Comparison of ENCODE assay signal across 13 mouse cellular contexts in genomic region chr9:60968281-60969031, GRCm38 (mm10).
DNase-seq lines count a peak whose midpoint lies in the region; ATAC-seq and TF ChIP-seq lines count a peak whose summit lies in the region.
"Had no signal": no experiment of that assay in that cellular context is flagged by ENCODE, and none has a peak within 500 bp of the region (broad histone marks: within the 10 kb centered on the region; RNA-seq: fewer than 3 reads in every experiment).

No protein-coding gene starts in this region.

- no peaks in the 10 kb centered on the region for H3K4me1 ChIP-seq in heart, adult 2 months (ENCODE audit: control insufficient read depth, insufficient read depth, low read length)
- H3K4me1 ChIP-seq in lung, embryonic 14.5 days (ENCODE audit: insufficient read depth): no peaks in the 10 kb centered on the region
- no peaks in the 10 kb centered on the region for H3K4me1 ChIP-seq in lung, adult 2 months (ENCODE audit: control insufficient read depth, insufficient read depth, low read length)
- no peaks in the 10 kb centered on the region for H3K4me1 ChIP-seq in intestine, postnatal 0 days (replicated peaks; ENCODE audit: control insufficient read depth, insufficient read depth, low read length)
- H3K4me1 ChIP-seq: lung, embryonic 15.5 days; midbrain, embryonic 15.5 days had no signal

- no peak overlapping the region for H3K9ac ChIP-seq in heart, adult 2 months (ENCODE audit: low read depth, low read length)
- H3K9ac ChIP-seq in lung, embryonic 14.5 days: no peak overlapping the region
- H3K9ac ChIP-seq in intestine, postnatal 0 days (ENCODE audit: low read depth, low read length): no peak overlapping the region
- H3K9ac ChIP-seq: hindbrain, embryonic 14.5 days; lung, embryonic 15.5 days; midbrain, embryonic 15.5 days had no signal

- no peak for ATAC-seq in lung, embryonic 14.5 days (ENCODE audit: insufficient read depth)
- ATAC-seq in intestine, postnatal 0 days: no peak
- ATAC-seq in inflammation-experienced regulatory T-cells, adult 6 months: no peak
- ATAC-seq: midbrain, embryonic 15.5 days had no signal

- H3K27ac ChIP-seq in heart, adult 2 months: no peak overlapping the region
- no peak overlapping the region for H3K27ac ChIP-seq in lung, embryonic 14.5 days (ENCODE audit: low read depth)
- no peak overlapping the region for H3K27ac ChIP-seq in intestine, postnatal 0 days (ENCODE audit: low read depth, low read length)
- H3K27ac ChIP-seq: hindbrain, embryonic 14.5 days; lung, embryonic 15.5 days; midbrain, embryonic 15.5 days had no signal

- no peaks in the 10 kb centered on the region for H3K36me3 ChIP-seq in heart, adult 2 months (ENCODE audit: control insufficient read depth, insufficient read depth, low read length)
- H3K36me3 ChIP-seq in lung, embryonic 14.5 days (ENCODE audit: insufficient read depth): no peaks in the 10 kb centered on the region
- H3K36me3 ChIP-seq in intestine, postnatal 0 days (ENCODE audit: control insufficient read depth, insufficient read depth): no peaks in the 10 kb centered on the region
- H3K36me3 ChIP-seq: G1E; lung, embryonic 15.5 days; midbrain, embryonic 15.5 days had no signal

- TF ChIP-seq EP300 in heart, adult 2 months (IDR thresholded peaks at IDR 0.05; ENCODE audit: insufficient read depth, low read depth, low read length): no peak

- H3K4me3 ChIP-seq in heart, adult 2 months: no peak overlapping the region
- H3K4me3 ChIP-seq in lung, embryonic 14.5 days (ENCODE audit: low read depth, low read length): no peak overlapping the region
- no peak overlapping the region for H3K4me3 ChIP-seq in lung, adult 2 months (replicated peaks; ENCODE audit: extremely low read depth, low read depth, low read length)
- no peak overlapping the region for H3K4me3 ChIP-seq in intestine, postnatal 0 days (ENCODE audit: low read depth, low read length)
- H3K4me3 ChIP-seq: lung, embryonic 15.5 days; midbrain, embryonic 15.5 days had no signal

- TF ChIP-seq POLR2A in heart, adult 2 months (IDR thresholded peaks at IDR 0.05; ENCODE audit: insufficient read depth, low read depth, low read length): no peak
- TF ChIP-seq POLR2A in lung, adult 2 months (IDR thresholded peaks at IDR 0.05; ENCODE audit: borderline replicate concordance, extremely low read depth, low read depth, low read length): no peak
- TF ChIP-seq POLR2A in brain, embryonic 14.5 days (IDR thresholded peaks at IDR 0.05; ENCODE audit: borderline replicate concordance, extremely low read depth, insufficient read depth, insufficient read length, poor library complexity, severe bottlenecking): no peak

- WGBS in heart, adult 2 months: 53% methylated on average over 4 of the region's 4 CpGs
- 42% methylated on average over 4 of the region's 4 CpGs for WGBS in lung, embryonic 14.5 days
- WGBS in lung, adult 2 months: 51% methylated on average over 4 of the region's 4 CpGs
- 41% methylated on average over 4 of the region's 4 CpGs for WGBS in intestine, postnatal 0 days

- H3K4me2 ChIP-seq in lung, embryonic 14.5 days: no peak overlapping the region
- no peak overlapping the region for H3K4me2 ChIP-seq in intestine, postnatal 0 days (replicated peaks; ENCODE audit: low read depth)
- H3K4me2 ChIP-seq: hindbrain, embryonic 14.5 days; lung, embryonic 15.5 days; midbrain, embryonic 15.5 days had no signal

- intact Hi-C loops in heart, adult 2 months (cut with DNase I): no loop called here

- no peaks in the 10 kb centered on the region for H3K79me2 ChIP-seq in heart, adult 2 months (replicated peaks; ENCODE audit: control insufficient read depth, insufficient read depth, low read length)

- peak; percentile 34 for TF ChIP-seq CTCF in heart, adult 2 months (IDR thresholded peaks at IDR 0.05)
- TF ChIP-seq CTCF in lung, embryonic 14.5 days (IDR thresholded peaks at IDR 0.05; ENCODE audit: low read depth): peak; percentile 40
- no peak for TF ChIP-seq CTCF in lung, adult 2 months (IDR thresholded peaks at IDR 0.05; ENCODE audit: insufficient read depth, low read length)
- TF ChIP-seq CTCF in brain, embryonic 14.5 days (IDR thresholded peaks at IDR 0.05; ENCODE audit: borderline replicate concordance, extremely low read depth, insufficient read depth, insufficient read length): peak; percentile 23; the same call in 1 of the 2 replicates
- peak; percentile 49; the same call in 1 of the 2 replicates for TF ChIP-seq CTCF in intestine, postnatal 0 days (IDR thresholded peaks at IDR 0.05; ENCODE audit: low read depth)

- H3K27me3 ChIP-seq in heart, adult 2 months (ENCODE audit: control insufficient read depth, insufficient read depth, low read length): no peaks in the 10 kb centered on the region; the same call in 1 of the 2 replicates
- H3K27me3 ChIP-seq in lung, embryonic 14.5 days (ENCODE audit: insufficient read depth, low read length): no peaks in the 10 kb centered on the region
- H3K27me3 ChIP-seq in intestine, postnatal 0 days (replicated peaks; ENCODE audit: control insufficient read depth, insufficient read depth, low read length): no peaks in the 10 kb centered on the region
- H3K27me3 ChIP-seq: lung, embryonic 15.5 days; midbrain, embryonic 15.5 days had no signal

- no peaks in the 10 kb centered on the region for H3K9me3 ChIP-seq in lung, embryonic 14.5 days (ENCODE audit: low read depth, low read length)
- no peaks in the 10 kb centered on the region for H3K9me3 ChIP-seq in intestine, postnatal 0 days (ENCODE audit: control insufficient read depth)
- H3K9me3 ChIP-seq: G1E; lung, embryonic 15.5 days; midbrain, embryonic 15.5 days had no signal

- DNase-seq in heart, adult 2 months: no peak
- DNase-seq in heart, adult 11 months: no peak
- DNase-seq in lung, embryonic 14.5 days: peak; percentile 19
- DNase-seq in lung, adult 2 months: no peak
- DNase-seq in brain, embryonic 14.5 days (ENCODE audit: low read depth): peak; percentile 80
- no peak for DNase-seq in testis, postnatal 14 days (ENCODE audit: low spot score)
- DNase-seq: right cerebral cortex, postnatal 4 days had no signal

Comparison
In these comparisons a context has a peak if more than half of its experiments do, and no peak if none do; other contexts are left out.
1. DNase-seq: peak in lung, embryonic 14.5 days (single experiment) and brain, embryonic 14.5 days (single experiment); none in heart, adult 2 months (0 of 2), heart, adult 11 months (single experiment), lung, adult 2 months (single experiment) and testis, postnatal 14 days (single experiment).